Mouse (Mus musculus): Measurements from ENCODE around the gene Aktip.
A peak's percentile ranks its signal among the peaks of the same experiment; 100 is the strongest.

Aktip gene

GRCm38 (mm10) chr8:91126786-91127185, 73.0 kb downstream of the Aktip start:
- no peak for DNase-seq (ENCODE audit: low read depth, low spot score)

GRCm38 (mm10) chr8:91124315-91124714, 75.5 kb downstream of the Aktip start:
- DNase-seq (ENCODE audit: low read depth, low spot score), result no peak

GRCm38 (mm10) chr8:91118131-91118530, 81.6 kb downstream of the Aktip start:
- DNase-seq (ENCODE audit: low read depth, low spot score), result no peak

- no peak for DNase-seq (ENCODE audit: low read depth, low spot score)
These were observed 82.2 kb downstream of the Aktip start for GRCm38 (mm10) chr8:91117537-91117936.

- DNase-seq (ENCODE audit: low read depth, low spot score), result no peak
These were observed 84.9 kb downstream of the Aktip start for GRCm38 (mm10) chr8:91114910-91115309.

GRCm38 (mm10) chr8:91114428-91114827, 85.3 kb downstream of the Aktip start:
- DNase-seq (ENCODE audit: low read depth, low spot score), result no peak

- no peak for DNase-seq (ENCODE audit: low read depth, low spot score)
These were observed 87.8 kb downstream of the Aktip start for GRCm38 (mm10) chr8:91111868-91112477.

GRCm38 (mm10) chr8:91106271-91106670, 93.5 kb downstream of the Aktip start:
- no peak for DNase-seq (ENCODE audit: low read depth, low spot score)

GRCm38 (mm10) chr8:91098106-91098505, 101.7 kb downstream of the Aktip start:
- DNase-seq (ENCODE audit: low read depth, low spot score), result no peak

- no peak for DNase-seq (ENCODE audit: low read depth, low spot score)
These were observed 105.6 kb downstream of the Aktip start for GRCm38 (mm10) chr8:91094135-91094534.

- DNase-seq (ENCODE audit: low read depth, low spot score), result no peak
These were observed 110.2 kb downstream of the Aktip start for GRCm38 (mm10) chr8:91089601-91090000.

GRCm38 (mm10) chr8:91088452-91088851, 111.3 kb downstream of the Aktip start:
- DNase-seq (ENCODE audit: low read depth, low spot score), result no peak

- DNase-seq (ENCODE audit: low read depth, low spot score), result no peak
These were observed 117.3 kb downstream of the Aktip start for GRCm38 (mm10) chr8:91082428-91082827.

GRCm38 (mm10) chr8:91081911-91082310, 117.9 kb downstream of the Aktip start:
- no peak for DNase-seq (ENCODE audit: low read depth, low spot score)

GRCm38 (mm10) chr8:91079678-91080077, 120.1 kb downstream of the Aktip start:
- no peak for DNase-seq (ENCODE audit: low read depth, low spot score)

- DNase-seq (ENCODE audit: low read depth, low spot score), result no peak
These were observed 122.5 kb downstream of the Aktip start for GRCm38 (mm10) chr8:91077077-91077867.

- no peak for DNase-seq (ENCODE audit: low read depth, low spot score)
These were observed 129.4 kb downstream of the Aktip start for GRCm38 (mm10) chr8:91070275-91070859.

- peak; percentile 76 for DNase-seq (ENCODE audit: low read depth, low spot score)
These were observed 129.9 kb downstream of the Aktip start, which contains the start of gene Rbl2 for GRCm38 (mm10) chr8:91069834-91070233. Gene Rbl2, plus strand, starts transcription at chr8:91070057.

GRCm38 (mm10) chr8:91069407-91069806, 130.4 kb downstream of the Aktip start:
- no peak for DNase-seq (ENCODE audit: low read depth, low spot score)

GRCm38 (mm10) chr8:91065179-91065578, 134.6 kb downstream of the Aktip start:
- no peak for DNase-seq (ENCODE audit: low read depth, low spot score)
